In the genomic region with DNA sequence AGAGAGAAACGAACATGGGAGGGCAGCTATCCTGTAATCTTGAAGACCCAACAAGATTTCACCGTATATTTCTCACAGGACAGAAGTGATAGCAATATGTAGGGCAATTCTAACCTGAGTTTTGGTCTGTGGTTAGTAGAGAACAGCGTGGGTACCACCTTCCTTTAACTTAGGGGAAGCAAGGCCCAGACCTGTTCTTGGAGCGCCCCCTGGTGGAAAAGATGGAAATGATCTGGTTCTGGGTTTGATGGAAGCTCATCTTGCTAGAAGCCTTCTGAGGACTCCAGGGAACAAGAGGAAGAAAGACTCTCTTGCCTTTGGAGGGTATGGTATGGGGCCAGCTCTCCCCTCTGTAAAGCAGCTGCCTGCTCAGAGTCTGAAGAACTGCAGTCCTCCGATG, we compare ENCODE assay signal across 10 mouse cellular contexts. TPM values are rescaled to one million over a fixed set of nuclear protein-coding genes. Genes with fewer than 3 reads are reported as not detected.
DNase-seq lines count a peak whose midpoint lies in the region; ATAC-seq and TF ChIP-seq lines count a peak whose summit lies in the region.
"Had no signal": no experiment of that assay in that cellular context is flagged by ENCODE, and none has a peak within 500 bp of the region (broad histone marks: within the 10 kb centered on the region; RNA-seq: fewer than 3 reads in every experiment).

No protein-coding gene starts in this region.

- peak; percentile 86 for DNase-seq in intestine, embryonic 14.5 days (ENCODE audit: low spot score)
- peak; percentile 79 for DNase-seq in adrenal gland, postnatal 10 days
- peak; percentile 64 for DNase-seq in embryo, embryonic 11.5 days (ENCODE audit: low read depth, low spot score)
- peak; percentile 62 to 79 for DNase-seq in heart, postnatal 14 days
- DNase-seq in layer of hippocampus, postnatal 36 days = peak; percentile 62 to 79
- DNase-seq in stomach, postnatal 0 days (ENCODE audit: low spot score) = peak; percentile 55

- no peaks in the 10 kb centered on the region for H3K36me3 ChIP-seq in intestine, embryonic 14.5 days (ENCODE audit: control insufficient read depth, insufficient read depth, low read length)
- no peaks in the 10 kb centered on the region for H3K36me3 ChIP-seq in intestine, embryonic 15.5 days
- no peaks in the 10 kb centered on the region for H3K36me3 ChIP-seq in midbrain, embryonic 13.5 days
- H3K36me3 ChIP-seq in stomach, postnatal 0 days (ENCODE audit: control insufficient read depth, insufficient read depth, low read length) = no peaks in the 10 kb centered on the region
- H3K36me3 ChIP-seq: embryonic facial prominence, embryonic 15.5 days; neural tube, embryonic 13.5 days had no signal

- ATAC-seq in intestine, embryonic 14.5 days (replicated peaks; ENCODE audit: low FRiP score, low TSS enrichment, low read depth) = no peak
- ATAC-seq in intestine, embryonic 15.5 days = no peak
- ATAC-seq in midbrain, embryonic 13.5 days = 0 out of 2 replicates have a peak, but pooled peaks have one; percentile 27
- ATAC-seq in stomach, postnatal 0 days (ENCODE audit: low FRiP score, low TSS enrichment) = no peak

- TF ChIP-seq CTCF in stomach, postnatal 0 days (IDR thresholded peaks at IDR 0.05; ENCODE audit: low read depth) = peak; percentile 89

- intact Hi-C loops in heart, postnatal 14 days (cut with DNase I) = no loop called here

- H3K4me1 ChIP-seq in intestine, embryonic 14.5 days (replicated peaks; ENCODE audit: control insufficient read depth, insufficient read depth, low read length) = no peaks in the 10 kb centered on the region
- H3K4me1 ChIP-seq in intestine, embryonic 15.5 days (replicated peaks) = no peaks in the 10 kb centered on the region
- no peaks in the 10 kb centered on the region for H3K4me1 ChIP-seq in midbrain, embryonic 13.5 days (replicated peaks)
- no peaks in the 10 kb centered on the region for H3K4me1 ChIP-seq in stomach, postnatal 0 days (replicated peaks; ENCODE audit: control insufficient read depth, insufficient read depth)
- H3K4me1 ChIP-seq: embryonic facial prominence, embryonic 15.5 days; neural tube, embryonic 13.5 days had no signal

- H3K4me3 ChIP-seq in intestine, embryonic 14.5 days (ENCODE audit: low read depth, low read length) = no peak overlapping the region
- no peak overlapping the region for H3K4me3 ChIP-seq in intestine, embryonic 15.5 days (replicated peaks)
- no peak overlapping the region for H3K4me3 ChIP-seq in midbrain, embryonic 13.5 days (replicated peaks)
- no peak overlapping the region for H3K4me3 ChIP-seq in stomach, postnatal 0 days (ENCODE audit: low read depth, low read length)
- H3K4me3 ChIP-seq: embryonic facial prominence, embryonic 15.5 days; neural tube, embryonic 13.5 days had no signal

- TF ChIP-seq EP300 in stomach, postnatal 0 days (optimal IDR thresholded peaks at IDR 0.05) = no peak

- no peak overlapping the region for H3K4me2 ChIP-seq in intestine, embryonic 14.5 days (ENCODE audit: low read length)
- no peak overlapping the region for H3K4me2 ChIP-seq in intestine, embryonic 15.5 days (replicated peaks)
- no peak overlapping the region for H3K4me2 ChIP-seq in midbrain, embryonic 13.5 days (replicated peaks)
- H3K4me2 ChIP-seq in stomach, postnatal 0 days (replicated peaks; ENCODE audit: low read depth) = no peak overlapping the region
- H3K4me2 ChIP-seq: embryonic facial prominence, embryonic 15.5 days; neural tube, embryonic 13.5 days had no signal

- whole genome bisulfite sequencing in intestine, embryonic 14.5 days = 36% methylated on average over 5 of the region's 5 CpGs
- 25% methylated on average over 5 of the region's 5 CpGs for WGBS in intestine, embryonic 15.5 days
- 28% methylated on average over 5 of the region's 5 CpGs for WGBS in midbrain, embryonic 13.5 days
- WGBS in stomach, postnatal 0 days = 27% methylated on average over 5 of the region's 5 CpGs

- no peak overlapping the region for H3K27ac ChIP-seq in intestine, embryonic 14.5 days (ENCODE audit: low read depth)
- no peak overlapping the region for H3K27ac ChIP-seq in intestine, embryonic 15.5 days
- no peak overlapping the region for H3K27ac ChIP-seq in midbrain, embryonic 13.5 days
- no peak overlapping the region for H3K27ac ChIP-seq in stomach, postnatal 0 days (replicated peaks)
- H3K27ac ChIP-seq: embryonic facial prominence, embryonic 15.5 days; neural tube, embryonic 13.5 days had no signal

- no peak overlapping the region for H3K9ac ChIP-seq in intestine, embryonic 14.5 days (ENCODE audit: low read length)
- H3K9ac ChIP-seq in intestine, embryonic 15.5 days = no peak overlapping the region
- no peak overlapping the region for H3K9ac ChIP-seq in midbrain, embryonic 13.5 days (replicated peaks)
- H3K9ac ChIP-seq in stomach, postnatal 0 days (ENCODE audit: low read length) = no peak overlapping the region
- H3K9ac ChIP-seq: embryonic facial prominence, embryonic 15.5 days; neural tube, embryonic 13.5 days had no signal

- no peaks in the 10 kb centered on the region for H3K9me3 ChIP-seq in intestine, embryonic 14.5 days (ENCODE audit: control insufficient read depth, low read length)
- H3K9me3 ChIP-seq in intestine, embryonic 15.5 days = no peaks in the 10 kb centered on the region
- H3K9me3 ChIP-seq in midbrain, embryonic 13.5 days = no peaks in the 10 kb centered on the region
- H3K9me3 ChIP-seq in stomach, postnatal 0 days (ENCODE audit: control insufficient read depth, low read length) = no peaks in the 10 kb centered on the region
- H3K9me3 ChIP-seq: embryonic facial prominence, embryonic 15.5 days; neural tube, embryonic 13.5 days had no signal

- no peaks in the 10 kb centered on the region for H3K27me3 ChIP-seq in intestine, embryonic 14.5 days (replicated peaks; ENCODE audit: control insufficient read depth, insufficient read depth, low read length)
- no peaks in the 10 kb centered on the region for H3K27me3 ChIP-seq in intestine, embryonic 15.5 days (replicated peaks)
- peaks cover 22% of the 10 kb centered on the region for H3K27me3 ChIP-seq in midbrain, embryonic 13.5 days
- H3K27me3 ChIP-seq in stomach, postnatal 0 days (ENCODE audit: control insufficient read depth, insufficient read depth, low read length) = no peaks in the 10 kb centered on the region

RNA-seq across cellular contexts. Expression of gene Kcnk18, which starts 10.5 kb away (rescaled TPM):
- polyA plus RNA-seq in intestine, embryonic 14.5 days (2014; fragmentation: Nextera tagmentation; extraction: Ambion mirVana) = 0.05 TPM in 1 of 2 replicates, not detected in the other
- polyA plus RNA-seq in intestine, embryonic 15.5 days (2015; fragmentation: Nextera tagmentation; extraction: Ambion mirVana) = not detected in 2 replicates
- total RNA-seq in adrenal gland, postnatal 10 days (2021) = not detected
- total RNA-seq in heart, postnatal 14 days (2021) = not detected
- total RNA-seq in layer of hippocampus, postnatal 36 days (2021) = not detected
- not detected in 2 replicates for polyA plus RNA-seq in midbrain, embryonic 13.5 days (2015; fragmentation: Nextera tagmentation; extraction: Ambion mirVana)
- 0.04 TPM in 1 of 2 replicates, not detected in the other for polyA plus RNA-seq in stomach, postnatal 0 days (2015; fragmentation: Nextera tagmentation; extraction: Ambion mirVana)
- polyA plus RNA-seq: embryonic facial prominence, embryonic 15.5 days; neural tube, embryonic 13.5 days had no signal

RNA-seq across cellular contexts. Expression of gene Vax1, which starts 38.6 kb away (rescaled TPM):
- not detected in 2 replicates for polyA plus RNA-seq in intestine, embryonic 14.5 days (2014; fragmentation: Nextera tagmentation; extraction: Ambion mirVana)
- not detected in 2 replicates for polyA plus RNA-seq in intestine, embryonic 15.5 days (2015; fragmentation: Nextera tagmentation; extraction: Ambion mirVana)
- total RNA-seq in adrenal gland, postnatal 10 days (2021) = not detected
- total RNA-seq in heart, postnatal 14 days (2021) = not detected
- 1 to 10 TPM; 1.1 to 2.1 TPM for total RNA-seq in layer of hippocampus, postnatal 36 days (2021)
- 0.32 and 0.40 TPM in 2 replicates for polyA plus RNA-seq in midbrain, embryonic 13.5 days (2015; fragmentation: Nextera tagmentation; extraction: Ambion mirVana)
- polyA plus RNA-seq in stomach, postnatal 0 days (2015; fragmentation: Nextera tagmentation; extraction: Ambion mirVana) = not detected in 2 replicates
- polyA plus RNA-seq: neural tube, embryonic 13.5 days had no signal

RNA-seq across cellular contexts. Expression of gene Slc18a2, which starts 52.2 kb away (rescaled TPM):
- 13.3 and 13.9 TPM in 2 replicates for polyA plus RNA-seq in intestine, embryonic 14.5 days (2014; fragmentation: Nextera tagmentation; extraction: Ambion mirVana)
- polyA plus RNA-seq in intestine, embryonic 15.5 days (2015; fragmentation: Nextera tagmentation; extraction: Ambion mirVana) = 9.1 and 10.3 TPM in 2 replicates
- total RNA-seq in adrenal gland, postnatal 10 days (2021) = 10 to 100 TPM; 17.3 to 29.7 TPM
- 1 to 10 TPM in 1 of 2 experiments, under 1 TPM in 1; 0.85 to 1.1 TPM for total RNA-seq in heart, postnatal 14 days (2021)
- 1 to 10 TPM; 1.1 to 1.2 TPM for total RNA-seq in layer of hippocampus, postnatal 36 days (2021)
- polyA plus RNA-seq in midbrain, embryonic 13.5 days (2015; fragmentation: Nextera tagmentation; extraction: Ambion mirVana) = 28.1 and 31.5 TPM in 2 replicates
- 4.6 and 5.1 TPM in 2 replicates for polyA plus RNA-seq in stomach, postnatal 0 days (2015; fragmentation: Nextera tagmentation; extraction: Ambion mirVana)
